Mouse (Mus musculus) ES-Bruce4 (cell line): ENCODE results near the gene Slit3.

Experiments used
- CTCF ChIP-seq: IDR thresholded peaks from one replicate; pipeline ENCODE4 v1.8.1; 2011; ENCODE audit warnings: low read depth, low read length
- EP300 ChIP-seq: IDR thresholded peaks from 2 replicates; pipeline ENCODE4 v1.6.1; 2011; ENCODE audit warnings: low read depth, low read length; ENCODE audit not compliant: insufficient read depth
- POLR2A ChIP-seq: IDR thresholded peaks from one replicate; pipeline ENCODE4 v1.8.1; 2011; ENCODE audit warnings: low read length; ENCODE audit not compliant: insufficient read depth

DNA sequence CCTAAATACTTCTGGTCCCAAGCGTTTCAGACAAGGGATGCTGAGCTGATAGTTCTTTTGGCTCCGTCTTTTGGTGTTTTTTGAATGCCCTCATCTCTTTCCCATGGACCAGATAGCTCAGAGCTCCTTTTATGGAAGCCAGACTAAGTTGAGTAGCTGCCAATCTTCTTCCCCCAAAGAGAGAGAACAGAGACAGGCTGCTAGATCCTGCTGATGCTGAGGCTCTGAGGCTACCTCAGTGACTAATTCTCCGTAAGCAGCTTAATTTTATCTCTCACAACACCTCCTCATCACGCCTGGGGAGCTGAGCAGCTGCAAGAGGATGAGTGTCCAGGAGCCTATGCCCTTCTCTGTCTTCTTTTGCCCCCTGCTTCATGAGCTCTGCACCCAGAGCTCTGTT, 486.2 kb downstream of the Slit3 start:
- TF ChIP-seq POLR2A = no peak
- no peak for TF ChIP-seq CTCF
- no peak for TF ChIP-seq EP300
